Mouse (Mus musculus) neural tube, embryonic 11.5 days (tissue): ENCODE data around the gene Hist1h2be. TPM values are rescaled to one million over a fixed set of nuclear protein-coding genes. Genes with fewer than 3 reads are reported as not detected.
A peak's percentile ranks its signal among the peaks of the same experiment; 100 is the strongest.
"Not testable (repeated sequence)": the region's sequence is repeated elsewhere in the genome, so short reads cannot be mapped to it uniquely, and the experiment has no call there.

Source experiments
- ATAC-seq: fragments of 200-750 bp; cut with Nextera tagmentation; 2 replicates; pipeline ENCODE4 v1.8.0; 2017; ENCODE audit warnings: moderate number of reproducible peaks, mild to moderate bottlenecking, moderate TSS enrichment, moderate library complexity; ENCODE audit not compliant: insufficient read depth, low FRiP score, low TSS enrichment
- DNase-seq: peaks from one replicate; pipeline ENCODE4 v3.0.0-alpha.2; 2015; ENCODE audit warnings: low spot score
- H3K27ac ChIP-seq: fragments of 300-500 bp; sonication (generic); 2 replicates; pipeline ENCODE4 v1.5.1; 2014; ENCODE audit warnings: low read depth, mild to moderate bottlenecking, low read length
- H3K27me3 ChIP-seq: fragments of 300-500 bp; sonication (generic); 2 replicates; pipeline ENCODE4 v1.6.1; 2014; ENCODE audit warnings: mild to moderate bottlenecking, low read length, mixed read lengths; ENCODE audit not compliant: control insufficient read depth, insufficient read depth
- H3K36me3 ChIP-seq: fragments of 300-500 bp; sonication (generic); 2 replicates; pipeline ENCODE4 v1.6.1; 2014; ENCODE audit warnings: mild to moderate bottlenecking, low read length, moderate library complexity, mixed read lengths; ENCODE audit not compliant: control insufficient read depth, insufficient read depth
- H3K4me1 ChIP-seq: fragments of 300-500 bp; sonication (generic); 2 replicates; pipeline ENCODE4 v1.6.1; 2014; ENCODE audit warnings: low read length, mixed read lengths; ENCODE audit not compliant: control insufficient read depth, insufficient read depth
- H3K4me2 ChIP-seq: fragments of 300-500 bp; sonication (generic); 2 replicates; pipeline ENCODE4 v1.6.1; 2014; ENCODE audit warnings: low read depth, mild to moderate bottlenecking, moderate library complexity
- H3K4me3 ChIP-seq: fragments of 300-500 bp; sonication (generic); 2 replicates; pipeline ENCODE4 v1.5.1; 2014; ENCODE audit warnings: low read depth, low read length
- H3K9ac ChIP-seq: fragments of 300-500 bp; sonication (generic); 2 replicates; pipeline ENCODE4 v1.6.1; 2014; ENCODE audit warnings: mild to moderate bottlenecking, low read length
- H3K9me3 ChIP-seq: fragments of 300-500 bp; sonication (generic); 2 replicates; pipeline ENCODE4 v1.6.1; 2016; ENCODE audit warnings: low read length; ENCODE audit not compliant: control insufficient read depth
- WGBS: fragments of 180-500 bp; shearing (Covaris S2); extraction: QIAGEN DNeasy Blood & Tissue Kit; methylation state at CpG from one replicate; pipeline ENCODE4 v1.1.7; 2014; 5-methylcytosine and 5-hydroxymethylcytosine counted together
- microRNA-seq: library from miRNA; unstranded; fragments of <30 nt; microRNA quantifications from one replicate; pipeline ENCODE4, GENCODE M21; 2016
- polyA plus RNA-seq: library from polyadenylated mRNA; unstranded; fragments of >200 nt; fragmentation: Nextera tagmentation; extraction: Ambion mirVana; gene quantifications from 2 replicates; pipeline ENCODE4 v1.2.1, GENCODE M21; 2014

Hist1h2be gene
- polyA plus RNA-seq, 1 experiment from 2014 or later, result 1.8 TPM

DNA sequence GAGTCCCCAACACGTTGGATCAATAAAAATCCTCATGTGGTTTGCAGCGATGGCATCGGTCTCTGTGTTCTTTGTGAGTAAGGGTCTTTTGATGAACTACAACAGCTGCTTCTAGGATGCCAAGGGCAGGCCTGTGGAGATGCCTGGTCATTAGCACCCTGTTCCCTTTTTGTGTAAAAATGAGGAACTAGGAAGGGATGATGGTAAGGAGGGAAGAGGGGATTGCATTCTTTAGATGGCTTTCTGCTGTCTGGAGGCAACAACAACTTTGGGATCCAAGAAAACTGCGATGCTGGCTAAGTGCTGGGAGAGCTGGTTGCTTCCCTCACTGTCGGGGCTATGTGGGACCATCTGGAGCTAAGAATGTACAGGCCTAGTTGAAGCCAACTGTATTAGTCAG is 82.7 kb downstream of the Hist1h2be start:
- H3K9ac ChIP-seq, result no peak overlapping the region
- H3K4me2 ChIP-seq, result no peak overlapping the region
- no peak overlapping the region for H3K27ac ChIP-seq
- H3K9me3 ChIP-seq, result no peaks in the 10 kb centered on the region
- H3K27me3 ChIP-seq, result no peaks in the 10 kb centered on the region
- peaks cover 9% of the 10 kb centered on the region; the same call in 1 of the 2 replicates for H3K4me1 ChIP-seq
- DNase-seq (peak; percentile 5), ATAC-seq (no peak)
- H3K4me3 ChIP-seq, result no peak overlapping the region
- 76% methylated on average over 5 of the region's 5 CpGs for WGBS
- H3K36me3 ChIP-seq, result no peaks in the 10 kb centered on the region

GRCm38 (mm10) chr13:23537006-23537710 is 83.8 kb downstream of the Hist1h2be start:
- Histone ChIP-seq H3K9ac (no peak overlapping the region), H3K4me3 (no peak overlapping the region; the same call in 1 of the 2 replicates), H3K27me3 (no peaks in the 10 kb centered on the region), H3K27ac (no peak overlapping the region), H3K4me2 (peak overlapping the region; percentile 73), H3K36me3 (no peaks in the 10 kb centered on the region), H3K9me3 (no peaks in the 10 kb centered on the region), H3K4me1 (peaks cover 13% of the 10 kb centered on the region; the same call in 1 of the 2 replicates)
- ATAC-seq (no peak), DNase-seq (no peak)
- 86% methylated on average over 3 of the region's 3 CpGs for WGBS

DNA sequence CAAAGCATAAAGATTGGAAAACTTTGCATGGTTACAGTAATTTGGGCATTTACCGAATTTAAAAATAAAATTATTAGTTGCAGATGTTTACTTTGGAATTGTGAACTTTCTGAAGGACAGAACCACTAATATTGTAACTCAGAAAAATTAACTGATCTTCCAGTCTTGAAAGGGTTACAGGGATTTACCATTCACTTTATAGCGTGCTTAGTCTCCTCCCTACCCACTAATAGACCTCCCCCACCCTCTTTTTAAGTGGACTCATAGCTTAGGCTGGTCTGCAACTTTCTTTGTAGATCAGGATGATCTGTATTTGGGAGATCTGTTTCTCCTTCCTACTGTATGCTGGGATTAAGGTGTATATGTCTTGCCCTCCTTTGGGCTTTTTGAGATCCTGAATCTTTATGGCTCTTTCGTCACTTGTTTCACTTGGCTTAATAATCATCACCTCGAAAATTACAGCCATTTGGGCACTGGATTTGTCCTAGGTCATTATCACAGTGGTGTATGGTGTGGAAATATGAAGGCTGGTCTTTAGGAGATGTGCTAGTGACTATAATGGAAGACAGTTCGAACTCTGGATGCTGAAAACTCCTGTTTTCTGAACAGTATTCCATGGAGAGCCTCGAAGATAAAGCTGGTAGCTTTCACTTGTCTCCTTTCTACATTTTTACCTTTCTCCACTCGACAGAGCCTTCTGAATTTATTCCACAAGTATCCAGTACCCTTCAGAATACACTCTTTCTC is 84.7 kb downstream of the Hist1h2be start:
- Histone ChIP-seq H3K4me1 (peaks cover 13% of the 10 kb centered on the region; the same call in 1 of the 2 replicates), H3K27ac (peak overlapping the region; percentile 67), H3K27me3 (no peaks in the 10 kb centered on the region), H3K4me3 (peak overlapping the region; percentile 42), H3K4me2 (peak overlapping the region; percentile 73), H3K9ac (peak overlapping the region; percentile 67), H3K36me3 (no peaks in the 10 kb centered on the region), H3K9me3 (no peaks in the 10 kb centered on the region)
- 21% methylated on average over 7 of the region's 7 CpGs for WGBS
- DNase-seq (no peak), ATAC-seq (no peak)

DNA sequence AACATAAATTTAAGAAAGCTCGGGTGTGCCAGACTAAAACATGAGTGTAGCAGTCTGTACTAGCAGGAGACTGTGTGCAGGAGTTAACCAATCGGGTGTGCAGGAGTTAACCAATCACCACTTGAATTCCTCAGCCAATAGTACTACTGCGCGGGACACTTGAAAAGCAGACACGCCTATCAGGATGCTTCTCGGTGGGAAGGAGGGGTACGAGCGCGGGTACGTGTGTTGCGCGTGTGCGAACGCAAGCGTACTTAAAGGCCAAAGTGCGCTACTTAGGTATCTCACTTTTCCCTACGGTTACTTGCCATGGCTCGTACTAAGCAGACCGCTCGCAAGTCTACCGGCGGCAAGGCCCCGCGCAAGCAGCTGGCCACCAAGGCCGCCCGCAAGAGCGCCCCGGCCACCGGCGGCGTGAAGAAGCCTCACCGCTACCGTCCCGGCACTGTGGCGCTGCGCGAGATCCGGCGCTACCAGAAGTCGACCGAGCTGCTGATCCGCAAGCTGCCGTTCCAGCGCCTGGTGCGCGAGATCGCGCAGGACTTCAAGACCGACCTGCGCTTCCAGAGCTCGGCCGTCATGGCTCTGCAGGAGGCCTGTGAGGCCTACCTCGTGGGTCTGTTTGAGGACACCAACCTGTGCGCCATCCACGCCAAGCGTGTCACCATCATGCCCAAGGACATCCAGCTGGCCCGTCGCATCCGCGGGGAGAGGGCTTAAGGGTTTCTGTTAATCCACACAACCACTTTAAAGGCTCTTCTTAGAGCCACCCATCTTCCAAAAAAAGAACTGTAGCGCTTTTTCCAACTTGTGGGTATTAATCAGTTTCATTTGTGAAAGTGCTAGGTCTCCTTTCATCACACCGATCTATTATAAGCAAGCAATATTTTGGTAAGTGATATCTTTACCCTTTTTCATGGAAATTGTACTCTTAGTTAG is 85.5 kb downstream of the Hist1h2be start, which contains the start of gene Hist1h3g:
Gene Hist1h3g, plus strand, starts transcription at position 286 of the 939 bp plus-strand sequence.
- Histone ChIP-seq H3K4me1 (peaks cover 13% of the 10 kb centered on the region; the same call in 1 of the 2 replicates), H3K27ac (peak within 1 kb of the TSS; percentile 92), H3K4me3 (peak within 1 kb of the TSS; percentile 42), H3K4me2 (peak within 1 kb of the TSS; percentile 73), H3K9ac (peak within 1 kb of the TSS; percentile 78)
- DNase-seq (peak; percentile 90), ATAC-seq (peak; percentile 90)
- H3K27me3 ChIP-seq, H3K36me3 ChIP-seq, H3K9me3 ChIP-seq: not testable (repeated sequence)
- under 1% methylated on average over 46 of the region's 62 CpGs for WGBS

DNA sequence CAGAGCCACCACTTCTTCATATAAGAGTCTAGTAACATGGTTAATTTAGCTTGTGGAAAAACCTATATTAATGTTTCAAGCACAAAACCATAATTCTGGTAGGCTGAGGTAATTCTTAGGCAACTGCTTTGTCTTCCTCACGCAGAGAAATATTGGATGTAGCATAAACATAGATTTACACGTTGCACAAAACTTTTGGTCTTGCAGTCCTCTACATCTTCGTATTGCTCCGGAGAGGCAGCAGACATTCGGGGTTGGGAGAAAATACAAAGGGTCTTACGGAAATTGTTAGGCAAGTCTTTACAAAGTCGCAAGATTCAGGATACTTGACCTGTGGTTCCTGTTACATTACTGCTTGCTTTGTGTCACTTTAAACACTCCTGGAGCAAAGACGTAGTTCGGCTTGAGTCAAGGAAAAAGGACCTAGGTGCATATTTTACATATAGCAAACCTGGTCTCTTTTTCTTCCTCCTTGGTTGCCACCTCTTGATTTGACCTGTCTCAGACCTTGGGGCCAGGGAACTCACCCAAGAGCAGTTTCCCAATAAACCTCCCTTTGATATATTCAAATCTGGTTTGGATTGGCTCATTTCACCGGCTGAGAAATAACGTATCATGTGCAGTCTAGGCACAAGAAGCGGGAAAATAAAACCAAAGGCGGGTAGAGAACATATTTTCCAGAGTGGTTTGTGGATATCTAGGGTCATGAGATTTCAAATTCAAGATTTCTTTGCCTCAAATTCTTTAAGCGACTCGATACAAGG is 86.4 kb downstream of the Hist1h2be start:
- peak overlapping the region; percentile 92 for H3K27ac ChIP-seq
- H3K9me3 ChIP-seq, result no peaks in the 10 kb centered on the region
- ATAC-seq (peak; percentile 1; the same call in 1 of the 2 replicates), DNase-seq (no peak)
- 1% methylated on average over 15 of the region's 15 CpGs for WGBS
- H3K9ac ChIP-seq, result peak overlapping the region; percentile 78
- H3K36me3 ChIP-seq, result no peaks in the 10 kb centered on the region
- peak overlapping the region; percentile 42 for H3K4me3 ChIP-seq
- H3K27me3 ChIP-seq, result no peaks in the 10 kb centered on the region
- H3K4me2 ChIP-seq, result peak overlapping the region; percentile 73
- peaks cover 13% of the 10 kb centered on the region; the same call in 1 of the 2 replicates for H3K4me1 ChIP-seq

Small RNA genes lying within 50 kb of the gene (microRNA-seq; reads per million reads assigned to microRNA genes)
- gene Gm44297, result not detected
- gene Gm44359, result not detected
- gene Gm44394, result not detected

Other genes with a start within 250 kb of the Hist1h2be start
- gene Abt1, start 197.3 kb downstream of the Hist1h2be start, polyA plus RNA-seq, result 13.3 and 13.7 TPM in 2 replicates
- 0.16 TPM in 1 of 2 replicates, not detected in the other for gene Btn1a1, start 155.2 kb downstream of the Hist1h2be start, polyA plus RNA-seq
- gene Btn2a2, start 132.3 kb downstream of the Hist1h2be start, polyA plus RNA-seq, result 0.65 and 0.81 TPM in 2 replicates
- gene Hist1h4h, start 90.1 kb downstream of the Hist1h2be start, polyA plus RNA-seq, result 3.4 and 6.8 TPM in 2 replicates
- gene Hist1h2af, start 87.2 kb downstream of the Hist1h2be start, polyA plus RNA-seq, result 1.6 and 2.1 TPM in 2 replicates
- 3.3 and 4.3 TPM in 2 replicates for gene Hist1h3g, start 85.7 kb downstream of the Hist1h2be start, polyA plus RNA-seq
- gene Hist1h2bh, start 77.7 kb downstream of the Hist1h2be start, polyA plus RNA-seq, result 0.82 and 1.3 TPM in 2 replicates
- gene Hist1h3f, start 77.1 kb downstream of the Hist1h2be start, polyA plus RNA-seq, result 0.51 and 1.4 TPM in 2 replicates
- gene Hist1h4f, start 69.5 kb downstream of the Hist1h2be start, polyA plus RNA-seq, result 0.94 and 1.5 TPM in 2 replicates
- gene Hist1h1d, start 67.9 kb downstream of the Hist1h2be start, polyA plus RNA-seq, result 0.58 TPM in 2 replicates
- 6.4 and 6.9 TPM in 2 replicates for gene Hist1h3e, start 58.8 kb downstream of the Hist1h2be start, polyA plus RNA-seq
- gene Hist1h2ae, start 49.9 kb downstream of the Hist1h2be start, polyA plus RNA-seq, result 61.5 and 64.3 TPM in 2 replicates
- gene Hist1h2bg, start 49.7 kb downstream of the Hist1h2be start, polyA plus RNA-seq, result 6.9 and 10.2 TPM in 2 replicates
- gene Hist1h2bf, start 46.9 kb downstream of the Hist1h2be start, polyA plus RNA-seq, result 3.4 and 4.1 TPM in 2 replicates
- 0.90 and 4.0 TPM in 2 replicates for gene Hist1h2ad, start 46.7 kb downstream of the Hist1h2be start, polyA plus RNA-seq
- 8.1 and 10.4 TPM in 2 replicates for gene Hist1h3d, start 45.4 kb downstream of the Hist1h2be start, polyA plus RNA-seq
- 89.4 and 91.9 TPM in 2 replicates for gene Hist1h4d, start 39.5 kb downstream of the Hist1h2be start, polyA plus RNA-seq
- gene Hist1h1e, start 1.4 kb upstream of the Hist1h2be start, polyA plus RNA-seq, result 16.3 and 18.2 TPM in 2 replicates
- 0.92 and 0.97 TPM in 2 replicates for gene Hist1h2ac, start 62.8 kb upstream of the Hist1h2be start, polyA plus RNA-seq
- gene Hist1h2bc, start 63.1 kb upstream of the Hist1h2be start, polyA plus RNA-seq, result 21.3 and 22.2 TPM in 2 replicates
- gene Hist1h1t, start 74.7 kb upstream of the Hist1h2be start, polyA plus RNA-seq, result not detected in 2 replicates
- gene Hist1h4c, start 77.3 kb upstream of the Hist1h2be start, polyA plus RNA-seq, result 4.1 and 5.2 TPM in 2 replicates
- 3.2 and 3.3 TPM in 2 replicates for gene Hfe, start 89.7 kb upstream of the Hist1h2be start, polyA plus RNA-seq
- 12.2 and 15.3 TPM in 2 replicates for gene Hist1h1c, start 117.7 kb upstream of the Hist1h2be start, polyA plus RNA-seq
- gene Hist1h3c, start 124.5 kb upstream of the Hist1h2be start, polyA plus RNA-seq, result 8.3 and 10.6 TPM in 2 replicates
- gene Hist1h2bb, start 125.6 kb upstream of the Hist1h2be start, polyA plus RNA-seq, result 2.4 and 2.9 TPM in 2 replicates
- 33.1 and 47.3 TPM in 2 replicates for gene Hist1h2ab, start 130.0 kb upstream of the Hist1h2be start, polyA plus RNA-seq
- gene Hist1h3b, start 131.1 kb upstream of the Hist1h2be start, polyA plus RNA-seq, result 6.2 and 8.4 TPM in 2 replicates
- gene Hist1h4b, start 135.9 kb upstream of the Hist1h2be start, polyA plus RNA-seq, result 4.3 and 9.0 TPM in 2 replicates
- not detected in 2 replicates for gene Hist1h4a, start 140.1 kb upstream of the Hist1h2be start, polyA plus RNA-seq
- gene Hist1h3a, start 141.3 kb upstream of the Hist1h2be start, polyA plus RNA-seq, result 2.3 and 4.3 TPM in 2 replicates
- 1.1 and 3.6 TPM in 2 replicates for gene Hist1h1a, start 142.5 kb upstream of the Hist1h2be start, polyA plus RNA-seq
- not detected in 2 replicates for gene Trim38, start 148.8 kb upstream of the Hist1h2be start, polyA plus RNA-seq
- gene Slc17a2, start 185.9 kb upstream of the Hist1h2be start, polyA plus RNA-seq, result not detected in 2 replicates
- gene Slc17a3, start 218.3 kb upstream of the Hist1h2be start, polyA plus RNA-seq, result not detected in 2 replicates
- not detected in 2 replicates for gene Slc17a1, start 246.6 kb upstream of the Hist1h2be start, polyA plus RNA-seq